Mouse (Mus musculus): ENCODE data around the gene Ddx31.

The Ddx31 gene

DNA sequence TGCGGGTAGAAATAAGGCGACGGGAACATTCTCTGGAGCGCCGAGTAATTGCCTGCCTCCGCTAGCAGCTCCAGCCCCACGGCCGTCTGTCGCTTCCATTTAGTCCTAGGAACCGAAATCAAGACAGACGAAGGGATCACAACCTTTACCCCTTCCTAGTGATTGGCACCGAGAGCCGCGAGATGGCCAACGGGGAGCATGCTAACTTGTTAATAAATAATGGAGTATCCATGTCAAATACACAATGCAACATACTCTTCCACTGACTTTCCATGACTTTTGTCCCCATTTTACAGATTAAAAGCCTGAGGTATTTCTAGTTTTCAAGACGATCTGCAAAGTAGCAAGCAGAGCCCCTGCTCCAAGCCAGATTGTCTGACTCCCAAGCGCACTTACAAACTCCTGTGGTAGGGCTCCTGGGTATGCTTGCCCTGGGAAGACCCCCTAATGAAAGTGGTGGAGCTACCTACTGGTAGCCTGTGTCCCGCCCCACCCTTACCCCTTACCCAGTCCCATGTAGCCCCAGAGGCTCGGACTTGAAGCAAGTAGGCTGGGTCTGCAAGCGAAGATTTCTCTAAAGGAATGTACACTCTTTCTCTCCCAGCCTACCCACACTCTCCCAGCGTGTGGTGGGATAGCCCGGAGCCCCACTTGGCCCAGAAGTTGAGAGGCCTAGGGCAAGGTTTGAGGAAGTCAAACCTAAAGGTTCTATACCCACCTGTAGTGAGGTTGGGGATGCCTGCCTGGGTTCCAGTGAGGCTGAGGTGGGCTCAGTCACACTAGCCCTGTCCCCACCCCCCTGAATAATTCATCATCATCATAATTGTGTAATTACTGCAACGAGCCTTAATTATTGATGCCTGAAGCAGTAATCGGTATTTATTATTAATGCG, 69.9 kb downstream of the Ddx31 start:
- ATAC-seq (ENCODE audit: insufficient number of reproducible peaks, low FRiP score, low TSS enrichment) = no peak

DNA sequence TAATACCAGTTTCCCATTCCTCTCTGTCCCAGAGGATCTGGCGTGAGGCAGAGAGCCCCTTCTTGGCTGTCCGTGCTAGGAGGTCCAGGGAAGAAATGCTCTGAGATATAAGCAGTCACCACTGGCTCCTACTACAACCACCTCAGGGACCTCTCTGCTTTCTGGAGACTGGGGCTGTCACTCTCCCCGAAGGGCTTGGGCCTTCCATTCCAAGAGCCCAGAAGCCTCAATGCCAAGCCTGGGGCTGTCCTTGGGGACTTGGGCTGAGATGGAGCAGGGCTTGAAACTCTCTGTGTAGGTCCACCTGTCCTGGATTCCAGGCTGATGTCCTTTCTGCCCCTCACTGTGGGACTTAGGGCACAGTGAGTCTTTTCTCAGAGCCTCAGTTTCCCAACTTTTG, 70.7 kb downstream of the Ddx31 start:
- no peak for ATAC-seq (ENCODE audit: insufficient number of reproducible peaks, low FRiP score, low TSS enrichment)

- no peak for ATAC-seq (ENCODE audit: insufficient number of reproducible peaks, low FRiP score, low TSS enrichment)
Observed at GRCm38 (mm10) chr2:28911331-28912038, 71.3 kb downstream of the Ddx31 start.

- no peak for ATAC-seq (ENCODE audit: insufficient number of reproducible peaks, low FRiP score, low TSS enrichment)
Observed at GRCm38 (mm10) chr2:28912039-28912700, 72.0 kb downstream of the Ddx31 start.

GRCm38 (mm10) chr2:28912961-28913360, 72.8 kb downstream of the Ddx31 start:
- ATAC-seq (ENCODE audit: insufficient number of reproducible peaks, low FRiP score, low TSS enrichment) = no peak

- no peak for ATAC-seq (ENCODE audit: insufficient number of reproducible peaks, low FRiP score, low TSS enrichment)
Observed at GRCm38 (mm10) chr2:28914121-28914520, 73.9 kb downstream of the Ddx31 start.

- ATAC-seq (ENCODE audit: insufficient number of reproducible peaks, low FRiP score, low TSS enrichment) = no peak
Observed at GRCm38 (mm10) chr2:28915104-28915738, 75.0 kb downstream of the Ddx31 start.

DNA sequence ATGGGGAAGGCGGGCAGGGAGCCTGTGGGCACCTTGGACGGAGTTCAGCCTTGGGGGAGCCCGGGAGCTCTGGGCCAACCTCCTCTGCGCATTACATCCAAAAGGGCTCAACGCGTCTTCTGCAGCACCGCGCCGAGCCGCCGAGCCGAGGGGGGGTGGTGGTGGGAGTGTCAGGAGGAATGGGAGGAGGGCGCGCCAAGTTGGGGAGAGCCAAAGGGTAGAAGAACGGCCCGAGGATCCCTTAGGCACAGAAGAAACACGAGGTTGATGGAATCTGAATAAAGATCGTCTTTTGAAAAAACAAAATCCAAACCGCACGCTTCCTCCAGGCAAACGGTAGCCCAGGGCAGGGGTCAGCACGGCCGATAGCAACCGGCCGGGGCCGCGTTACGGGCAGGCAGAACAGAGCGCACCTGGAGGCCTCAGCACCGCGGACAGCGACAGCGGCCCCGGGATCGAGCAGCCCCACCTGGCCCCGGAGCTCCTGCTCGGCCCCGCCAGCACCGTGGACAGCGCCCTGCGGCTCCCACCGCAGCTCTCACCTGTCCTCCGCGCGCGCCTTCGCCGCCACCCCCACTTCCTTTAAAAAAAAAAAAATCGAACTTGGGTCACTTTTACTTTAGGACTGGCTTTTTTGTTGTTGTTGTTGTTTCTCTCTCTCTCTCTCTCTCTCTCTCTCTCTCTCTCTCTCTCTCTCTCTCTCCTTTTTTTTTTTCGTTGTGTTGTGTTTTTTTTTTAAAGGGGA, 75.7 kb downstream of the Ddx31 start:
- peak; percentile 49; the same call in 1 of the 2 replicates for ATAC-seq (ENCODE audit: insufficient number of reproducible peaks, low FRiP score, low TSS enrichment)

DNA sequence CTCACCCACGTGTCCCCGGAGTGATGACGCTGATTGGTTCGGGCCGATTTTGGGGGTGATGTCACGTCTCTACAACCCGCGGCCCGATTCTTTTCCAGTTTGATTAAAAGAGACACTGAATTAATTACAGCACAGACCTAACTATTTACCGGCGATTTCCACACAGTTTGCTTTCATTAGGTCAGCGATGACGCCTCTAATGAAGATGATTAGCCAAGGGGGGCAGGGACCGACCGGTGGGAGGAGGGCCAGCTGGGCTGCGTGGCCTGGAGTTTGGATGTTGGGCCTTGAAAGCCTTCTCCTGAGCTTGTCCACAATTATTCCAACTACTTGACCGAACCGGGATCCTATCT, 76.3 kb downstream of the Ddx31 start, which contains the start of gene Barhl1:
TSS of gene Barhl1 (minus strand) at position 156 of the 353 bp plus-strand sequence.
- peak; percentile 66; the same call in 1 of the 2 replicates for ATAC-seq (ENCODE audit: insufficient number of reproducible peaks, low FRiP score, low TSS enrichment)

- ATAC-seq (ENCODE audit: insufficient number of reproducible peaks, low FRiP score, low TSS enrichment) = no peak
Observed at GRCm38 (mm10) chr2:28917156-28917517, 76.9 kb downstream of the Ddx31 start.

GRCm38 (mm10) chr2:28917518-28918361, 77.5 kb downstream of the Ddx31 start:
- ATAC-seq (ENCODE audit: insufficient number of reproducible peaks, low FRiP score, low TSS enrichment) = 0 out of 2 replicates have a peak, but pooled peaks have one; percentile 10

DNA sequence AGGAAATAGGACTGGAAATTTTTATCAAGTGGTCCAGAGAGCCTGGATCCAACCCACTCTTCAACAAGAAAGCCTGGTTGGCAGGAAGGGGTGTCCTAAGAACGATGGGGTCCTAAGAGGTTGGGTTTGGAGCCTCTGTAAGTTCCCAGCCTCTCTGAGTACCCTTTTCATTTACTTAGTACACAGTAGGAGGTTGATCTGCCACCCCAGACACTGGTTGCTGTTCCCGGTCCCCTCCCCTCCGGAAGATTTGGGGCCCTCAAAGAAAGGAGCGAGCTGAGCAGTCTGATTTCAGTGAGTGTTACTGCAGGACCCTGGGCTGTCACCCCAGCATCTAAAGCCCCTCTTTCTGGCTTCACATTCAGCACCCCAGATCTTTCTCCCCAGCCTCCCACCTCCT, 78.8 kb downstream of the Ddx31 start:
- ATAC-seq (ENCODE audit: insufficient number of reproducible peaks, low FRiP score, low TSS enrichment) = no peak

DNA sequence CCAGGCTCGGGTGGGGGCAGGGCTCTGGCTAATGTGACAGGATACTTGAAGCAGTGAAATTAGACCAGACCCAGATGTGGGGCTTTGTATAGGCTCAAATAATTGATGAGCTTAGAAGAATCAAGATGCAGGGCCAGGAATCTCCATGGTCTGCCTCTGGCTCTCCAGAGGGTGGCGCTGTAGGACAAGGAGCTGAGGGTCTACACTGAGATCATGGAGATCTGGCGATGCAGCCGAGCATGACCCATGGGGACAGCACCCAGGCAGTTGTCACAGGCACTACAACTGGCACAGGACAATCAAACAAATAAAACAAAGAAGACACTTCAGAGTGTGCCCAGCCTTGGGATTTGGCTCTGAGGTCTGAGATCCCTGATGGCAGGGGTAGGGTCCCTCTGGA, 83.7 kb downstream of the Ddx31 start:
- ATAC-seq (ENCODE audit: insufficient number of reproducible peaks, low FRiP score, low TSS enrichment) = peak; percentile 68; the same call in 1 of the 2 replicates

- no peak for ATAC-seq (ENCODE audit: insufficient number of reproducible peaks, low FRiP score, low TSS enrichment)
Observed at GRCm38 (mm10) chr2:28930571-28930970, 90.4 kb downstream of the Ddx31 start.

- no peak for ATAC-seq (ENCODE audit: insufficient number of reproducible peaks, low FRiP score, low TSS enrichment)
Observed at GRCm38 (mm10) chr2:28938997-28939396, 98.8 kb downstream of the Ddx31 start.

- no peak for ATAC-seq (ENCODE audit: insufficient number of reproducible peaks, low FRiP score, low TSS enrichment)
Observed at GRCm38 (mm10) chr2:28943666-28944516, 103.7 kb downstream of the Ddx31 start.

- ATAC-seq (ENCODE audit: insufficient number of reproducible peaks, low FRiP score, low TSS enrichment) = no peak
Observed at GRCm38 (mm10) chr2:28945388-28945787, 105.2 kb downstream of the Ddx31 start.

- no peak for ATAC-seq (ENCODE audit: insufficient number of reproducible peaks, low FRiP score, low TSS enrichment)
Observed at GRCm38 (mm10) chr2:28946312-28946711, 106.1 kb downstream of the Ddx31 start.
